Mouse (Mus musculus) lung, adult 2 months (tissue): ENCODE results near the gene Tbc1d15. TPM values are rescaled to one million over a fixed set of nuclear protein-coding genes. Genes with fewer than 3 reads are reported as not detected.
A peak's percentile ranks its signal among the peaks of the same experiment; 100 is the strongest.
"Not testable (repeated sequence)": the region's sequence is repeated elsewhere in the genome, so short reads cannot be mapped to it uniquely, and the experiment has no call there.

Source experiments
- DNase-seq: peaks from one replicate; pipeline ENCODE4 v3.0.0; 2022
- H3K4me1 ChIP-seq: fragments of 200-500 bp; 2 replicates; pipeline ENCODE4 v1.6.1; 2011; ENCODE audit warnings: low read length; ENCODE audit not compliant: control insufficient read depth, insufficient read depth
- H3K4me3 ChIP-seq: fragments of 200-500 bp; replicated peaks from 2 replicates; pipeline ENCODE3; 2011; ENCODE audit warnings: low read depth, mild to moderate bottlenecking, control low read depth, low read length; ENCODE audit errors: extremely low read depth
- CTCF ChIP-seq: fragments of 200-500 bp; IDR thresholded peaks from 2 replicates; pipeline ENCODE4 v1.5.1; 2011; ENCODE audit warnings: mild to moderate bottlenecking, low read length, control low read depth; ENCODE audit not compliant: insufficient read depth
- POLR2A ChIP-seq: fragments of 200-500 bp; IDR thresholded peaks from 2 replicates; pipeline ENCODE4 v1.6.1; 2011; ENCODE audit warnings: low read depth, mild to moderate bottlenecking, control low read depth, low read length, borderline replicate concordance; ENCODE audit errors: extremely low read depth
- WGBS: fragments of 180-500 bp; shearing (Covaris S2); methylation state at CpG from one replicate; pipeline ENCODE4 v1.1.7; 2018; 5-methylcytosine and 5-hydroxymethylcytosine counted together
- polyA plus RNA-seq: library from polyadenylated mRNA; depleted of rRNA; stranded (reverse); fragments of >200 nt; gene quantifications from 2 replicates; pipeline ENCODE4 v1.2.3, GENCODE M21; 2012

Gene Tbc1d15
- polyA plus RNA-seq, 1 experiment, result 12.8 TPM

- DNase-seq, result no peak
- TF ChIP-seq POLR2A, result no peak
- WGBS, result 77% methylated on average over 3 of the region's 3 CpGs
Measured at GRCm38 (mm10) chr10:115223845-115224244, 27.4 kb downstream of the Tbc1d15 start.

GRCm38 (mm10) chr10:115212916-115213580 lies 38.2 kb downstream of the Tbc1d15 start:
- no peaks in the 10 kb centered on the region for H3K4me1 ChIP-seq
- TF ChIP-seq POLR2A (no peak), CTCF (no peak)
- 93% methylated on average over 11 of the region's 11 CpGs for WGBS
- DNase-seq, result no peak
- no peak overlapping the region for H3K4me3 ChIP-seq

More at GRCm38 (mm10) chr10:115223845-115224244, 27.4 kb downstream of the Tbc1d15 start:
- H3K4me1 ChIP-seq, result no peaks in the 10 kb centered on the region
- no peak overlapping the region for H3K4me3 ChIP-seq

DNA sequence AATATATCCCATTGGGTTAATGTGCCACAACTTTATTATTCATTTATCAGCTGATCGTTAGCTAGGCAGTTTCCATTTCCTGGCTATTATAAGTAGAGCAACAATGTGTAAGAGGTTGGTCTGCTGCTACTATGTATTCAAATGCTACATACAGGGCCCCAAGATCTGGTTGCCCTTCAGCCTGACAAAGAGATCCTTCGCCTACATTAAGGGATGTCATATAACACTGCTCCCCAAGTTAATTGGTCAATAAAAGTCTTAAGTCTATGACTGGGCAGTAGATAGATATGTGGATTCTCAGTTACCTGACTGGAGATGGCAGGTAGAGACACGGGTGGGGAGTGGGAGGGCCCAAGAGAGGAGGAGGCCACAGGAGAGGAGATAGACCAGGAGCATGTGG lies 45.4 kb downstream of the Tbc1d15 start:
- DNase-seq, result no peak

GRCm38 (mm10) chr10:115205284-115205683 lies 46.0 kb downstream of the Tbc1d15 start:
- 37% methylated on average over 1 of the region's 1 CpGs for WGBS
- Histone ChIP-seq H3K4me1 (peaks cover 5% of the 10 kb centered on the region), H3K4me3 (no peak overlapping the region)
- TF ChIP-seq CTCF (no peak), POLR2A (no peak)
- DNase-seq, result no peak

More for the DNA sequence above, 45.4 kb downstream of the Tbc1d15 start:
- WGBS, result 68% methylated on average over 3 of the region's 3 CpGs
- no peak overlapping the region for H3K4me3 ChIP-seq
- H3K4me1 ChIP-seq, result peaks cover 5% of the 10 kb centered on the region
- TF ChIP-seq POLR2A (no peak), CTCF (no peak)

DNA sequence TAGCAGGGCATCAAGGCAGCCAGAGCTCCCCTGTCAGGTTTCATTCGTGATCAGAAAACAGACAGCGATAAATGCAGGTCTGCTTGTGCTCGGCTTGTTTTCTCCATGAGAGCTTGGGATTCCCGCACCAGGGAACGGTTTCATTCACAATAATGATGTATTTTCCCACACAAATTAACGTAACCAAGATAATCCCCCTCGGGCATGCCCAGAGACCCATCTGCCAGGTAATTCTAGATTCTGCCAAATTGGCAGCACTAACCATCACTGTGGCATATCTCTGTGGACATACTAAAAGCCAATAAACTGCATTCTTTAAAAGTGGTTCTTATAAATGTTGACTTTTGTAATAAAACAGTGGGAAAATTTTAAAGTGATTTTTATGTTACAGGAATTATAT lies 60.1 kb downstream of the Tbc1d15 start:
- no peak for DNase-seq
- TF ChIP-seq CTCF, result no peak
- TF ChIP-seq POLR2A, result no peak

DNA sequence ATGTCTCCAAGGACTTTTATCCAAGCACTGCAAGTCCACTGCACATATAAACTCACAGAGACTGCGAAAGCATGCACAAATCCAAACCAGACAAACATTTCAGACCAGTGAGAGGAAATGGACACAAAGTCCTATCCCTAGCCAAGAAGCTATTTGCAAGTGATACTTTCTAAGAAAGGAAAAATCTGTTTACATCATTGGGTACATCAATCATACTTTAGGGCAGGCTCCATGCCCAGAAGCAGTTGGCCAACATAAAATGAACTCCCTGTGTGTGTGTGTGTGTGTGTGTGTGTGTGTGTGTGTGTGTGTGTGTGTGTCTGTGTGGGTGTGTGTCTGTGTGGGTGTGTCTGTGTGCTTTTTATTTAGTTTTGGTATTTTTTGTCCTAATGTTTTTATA lies 63.9 kb downstream of the Tbc1d15 start:
- no peaks in the 10 kb centered on the region for H3K4me1 ChIP-seq
- no peak for DNase-seq
- no peak overlapping the region for H3K4me3 ChIP-seq
- WGBS, result 51% methylated on average over 1 of the region's 1 CpGs
- no peak for TF ChIP-seq CTCF
- TF ChIP-seq POLR2A, result no peak

More for the DNA sequence above, 60.1 kb downstream of the Tbc1d15 start:
- H3K4me1 ChIP-seq, result no peaks in the 10 kb centered on the region
- H3K4me3 ChIP-seq, result no peak overlapping the region
- 79% methylated on average over 7 of the region's 7 CpGs for WGBS

GRCm38 (mm10) chr10:115184697-115185096 lies 66.6 kb downstream of the Tbc1d15 start, which contains the start of gene Tph2:
TSS of gene Tph2 (minus strand) at chr10:115185022.
- WGBS, result 7% methylated on average over 9 of the region's 9 CpGs
- no peak within 1 kb of the TSS for H3K4me3 ChIP-seq
- 0 out of 2 replicates have a peak, but pooled peaks have one; percentile 22 for TF ChIP-seq CTCF
- no peak for TF ChIP-seq POLR2A
- H3K4me1 ChIP-seq, result no peaks in the 10 kb centered on the region
- peak; percentile 33 for DNase-seq

GRCm38 (mm10) chr10:115181034-115181433 lies 70.2 kb downstream of the Tbc1d15 start:
- no peak overlapping the region for H3K4me3 ChIP-seq
- TF ChIP-seq CTCF, result no peak
- no peak for TF ChIP-seq POLR2A
- 72% methylated on average over 3 of the region's 3 CpGs for WGBS
- no peak for DNase-seq
- no peaks in the 10 kb centered on the region for H3K4me1 ChIP-seq

GRCm38 (mm10) chr10:115178019-115178418 lies 73.2 kb downstream of the Tbc1d15 start:
- 59% methylated on average over 6 of the region's 6 CpGs for WGBS
- not testable (repeated sequence) for H3K4me1 ChIP-seq, DNase-seq, H3K4me3 ChIP-seq

GRCm38 (mm10) chr10:115175591-115175991 lies 75.7 kb downstream of the Tbc1d15 start:
- Histone ChIP-seq H3K4me1 (no peaks in the 10 kb centered on the region), H3K4me3 (no peak overlapping the region)
- WGBS, result 43% methylated on average over 12 of the region's 12 CpGs
- no peak for DNase-seq
- TF ChIP-seq CTCF, result no peak
- TF ChIP-seq POLR2A, result no peak
